29 mouse cellular contexts compared by ENCODE assay signal in genomic region chr9:99391557-99391956, GRCm38 (mm10). TPM values are rescaled to one million over a fixed set of nuclear protein-coding genes. Genes with fewer than 3 reads are reported as not detected.
DNase-seq lines count a peak whose midpoint lies in the region; TF ChIP-seq lines count a peak whose summit lies in the region.
"Had no signal": no experiment of that assay in that cellular context is flagged by ENCODE, and none has a peak within 500 bp of the region (broad histone marks: within the 10 kb centered on the region; RNA-seq: fewer than 3 reads in every experiment).

No protein-coding gene starts in this region.

- DNase-seq in adrenal gland, postnatal 14 days, result peak; percentile 36
- no peak for DNase-seq in adrenal gland, adult 8-10 months
- no peak for DNase-seq in layer of hippocampus, adult 2 months (ENCODE audit: low spot score in 2 of 2)
- DNase-seq in layer of hippocampus, adult 8-10 months (ENCODE audit: low spot score in 2 of 2), result no peak
- DNase-seq in right cerebral cortex, adult 18-20 months, result peak; percentile 73
- no peak for DNase-seq in right cerebral cortex, postnatal 25 days
- DNase-seq in embryonic facial prominence, embryonic 10.5 days (ENCODE audit: low spot score), result no peak
- DNase-seq: adrenal gland, postnatal 25 days; B cell, adult 2 months; cerebellum, adult 18-20 months; cerebellum, adult 9-10 months; cerebellum, postnatal 14 days; forebrain, postnatal 0 days; gastrocnemius, postnatal 25 days; heart, adult 18-20 months; heart, postnatal 10 days; heart, postnatal 36 days had no signal

- peaks cover 18% of the 10 kb centered on the region for H3K36me3 ChIP-seq in embryonic facial prominence, embryonic 10.5 days (replicated peaks)
- H3K36me3 ChIP-seq: G1E had no signal

- no peak overlapping the region for H3K4me3 ChIP-seq in layer of hippocampus, adult 2 months
- H3K4me3 ChIP-seq in embryonic facial prominence, embryonic 10.5 days, result no peak overlapping the region
- H3K4me3 ChIP-seq: embryonic facial prominence, embryonic 12.5 days; embryonic facial prominence, embryonic 15.5 days; heart, embryonic 12.5 days; heart, embryonic 15.5 days; hindbrain, embryonic 10.5 days; hindbrain, embryonic 13.5 days had no signal

- TF ChIP-seq CTCF in layer of hippocampus, adult 2 months (conservative IDR thresholded peaks at IDR 0.05), result no peak

- H3K9me3 ChIP-seq in embryonic facial prominence, embryonic 10.5 days, result no peaks in the 10 kb centered on the region
- H3K9me3 ChIP-seq: embryonic facial prominence, embryonic 12.5 days; embryonic facial prominence, embryonic 15.5 days; G1E; heart, embryonic 12.5 days; heart, embryonic 15.5 days; hindbrain, embryonic 10.5 days; hindbrain, embryonic 13.5 days had no signal

- no peaks in the 10 kb centered on the region for H3K27me3 ChIP-seq in embryonic facial prominence, embryonic 10.5 days (replicated peaks; ENCODE audit: low read depth, poor library complexity, severe bottlenecking)
- H3K27me3 ChIP-seq: CH12.LX; embryonic facial prominence, embryonic 12.5 days; embryonic facial prominence, embryonic 15.5 days; heart, embryonic 12.5 days; heart, embryonic 15.5 days; hindbrain, embryonic 13.5 days; Patski had no signal

- peaks cover 8% of the 10 kb centered on the region for H3K4me1 ChIP-seq in embryonic facial prominence, embryonic 10.5 days
- H3K4me1 ChIP-seq: embryonic facial prominence, embryonic 12.5 days; embryonic facial prominence, embryonic 15.5 days; heart, embryonic 12.5 days; heart, embryonic 15.5 days had no signal

- H3K27ac ChIP-seq in layer of hippocampus, adult 2 months, result peak overlapping the region; percentile 91; the same call in 1 of the 2 replicates
- no peak overlapping the region for H3K27ac ChIP-seq in embryonic facial prominence, embryonic 10.5 days (replicated peaks)
- H3K27ac ChIP-seq: embryonic facial prominence, embryonic 12.5 days; embryonic facial prominence, embryonic 15.5 days; heart, embryonic 15.5 days; hindbrain, embryonic 10.5 days; hindbrain, embryonic 13.5 days had no signal

- WGBS in embryonic facial prominence, embryonic 10.5 days, result 95% methylated on average over 10 of the region's 10 CpGs

RNA-seq across cellular contexts. Expression of gene Esyt3, which starts 33.2 kb away (rescaled TPM):
- 0.44 and 0.71 TPM in 2 replicates for total RNA-seq in adrenal gland, postnatal 14 days (2021)
- 1 to 10 TPM in 2 of 4 experiments, under 1 TPM in 2; 0.78 to 1.6 (median 1.0) TPM for total RNA-seq in adrenal gland, adult 8-10 months (2022)
- total RNA-seq in layer of hippocampus, adult 2 months (2021), result 1 to 10 TPM; 1.7 to 1.9 TPM
- total RNA-seq in layer of hippocampus, adult 8-10 months (2022), result 1 to 10 TPM; 1.4 to 4.0 (median 2.6) TPM
- 0.21 and 0.33 TPM in 2 replicates for polyA plus RNA-seq in embryonic facial prominence, embryonic 10.5 days (2016; fragmentation: Nextera tagmentation; extraction: Ambion mirVana)
- total RNA-seq: CH12.LX; gastrocnemius, adult 18-20 months had no signal
- polyA plus RNA-seq: G1E had no signal

RNA-seq across cellular contexts. Expression of gene Mras, which starts 45.6 kb away (rescaled TPM):
- total RNA-seq in adrenal gland, postnatal 14 days (2021), result 39.2 and 40.7 TPM in 2 replicates
- 100 to 1,000 TPM in 2 of 4 experiments, 10 to 100 TPM in 2; 57.5 to 105 (median 81.7) TPM for total RNA-seq in adrenal gland, adult 8-10 months (2022)
- total RNA-seq in layer of hippocampus, adult 2 months (2021), result 100 to 1,000 TPM; 138 to 141 TPM
- total RNA-seq in layer of hippocampus, adult 8-10 months (2022), result 100 to 1,000 TPM; 133 to 164 (median 142) TPM
- 9.9 and 10.8 TPM in 2 replicates for polyA plus RNA-seq in embryonic facial prominence, embryonic 10.5 days (2016; fragmentation: Nextera tagmentation; extraction: Ambion mirVana)

RNA-seq across cellular contexts. Expression of gene Nme9, which starts 59.7 kb away (rescaled TPM):
- not detected in 2 replicates for total RNA-seq in adrenal gland, postnatal 14 days (2021)
- total RNA-seq in adrenal gland, adult 8-10 months (2022), result not detected
- under 1 TPM; 0.61 to 0.77 TPM for total RNA-seq in layer of hippocampus, adult 2 months (2021)
- under 1 TPM; 0.39 to 0.85 (median 0.62) TPM for total RNA-seq in layer of hippocampus, adult 8-10 months (2022)
- polyA plus RNA-seq in embryonic facial prominence, embryonic 10.5 days (2016; fragmentation: Nextera tagmentation; extraction: Ambion mirVana), result not detected in 2 replicates
- total RNA-seq: adrenal gland, adult 18-20 months; adrenal gland, postnatal 25 days; CH12.LX; G1E; gastrocnemius, adult 18-20 months; gastrocnemius, postnatal 25 days; heart, postnatal 10 days; heart, postnatal 36 days had no signal
- polyA plus RNA-seq: embryonic facial prominence, embryonic 12.5 days; forebrain, embryonic 11.5 days; G1E; heart, embryonic 12.5 days; Patski had no signal

Comparison
In these comparisons a context has a peak if more than half of its experiments do, and no peak if none do; other contexts are left out.
1. DNase-seq: peak in adrenal gland, postnatal 14 days (single experiment) and right cerebral cortex, adult 18-20 months (single experiment); none in adrenal gland, adult 8-10 months (single experiment), layer of hippocampus, adult 2 months (0 of 2), layer of hippocampus, adult 8-10 months (0 of 2), right cerebral cortex, postnatal 25 days (single experiment) and embryonic facial prominence, embryonic 10.5 days (single experiment).